Mouse (Mus musculus) embryonic facial prominence, embryonic 15.5 days (tissue): Measurements from ENCODE around the gene Tas2r138. TPM values are rescaled to one million over a fixed set of nuclear protein-coding genes. Genes with fewer than 3 reads are reported as not detected.

Experiments
- ATAC-seq: fragments of 200-750 bp; cut with Nextera tagmentation; 2 replicates; pipeline ENCODE4 v1.8.0; 2017; ENCODE audit warnings: low read depth, moderate TSS enrichment; ENCODE audit not compliant: insufficient number of reproducible peaks, low FRiP score, low TSS enrichment
- H3K27ac ChIP-seq: fragments of 300-500 bp; sonication (generic); replicated peaks from 2 replicates; pipeline ENCODE4 v1.5.1; 2015; ENCODE audit warnings: mild to moderate bottlenecking, inconsistent platforms
- H3K27me3 ChIP-seq: fragments of 300-500 bp; sonication (generic); 2 replicates; pipeline ENCODE4 v1.6.1; 2015; ENCODE audit warnings: inconsistent platforms
- H3K36me3 ChIP-seq: fragments of 300-500 bp; sonication (generic); 2 replicates; pipeline ENCODE4 v1.6.1; 2015; ENCODE audit warnings: mild to moderate bottlenecking, inconsistent platforms
- H3K4me1 ChIP-seq: fragments of 300-500 bp; sonication (generic); 2 replicates; pipeline ENCODE4 v1.6.1; 2015; ENCODE audit warnings: inconsistent platforms
- H3K4me2 ChIP-seq: fragments of 300-500 bp; sonication (generic); replicated peaks from 2 replicates; pipeline ENCODE4 v1.6.1; 2015; ENCODE audit warnings: mild to moderate bottlenecking, inconsistent platforms
- H3K4me3 ChIP-seq: fragments of 300-500 bp; sonication (generic); replicated peaks from 2 replicates; pipeline ENCODE4 v1.5.1; 2015; ENCODE audit warnings: mild to moderate bottlenecking, inconsistent platforms
- H3K9ac ChIP-seq: fragments of 300-500 bp; sonication (generic); 2 replicates; pipeline ENCODE4 v1.6.1; 2015; ENCODE audit warnings: inconsistent platforms
- H3K9me3 ChIP-seq: fragments of 300-500 bp; sonication (generic); replicated peaks from 2 replicates; pipeline ENCODE4 v1.6.1; 2016; ENCODE audit warnings: inconsistent platforms
- WGBS: fragments of 180-500 bp; shearing (Covaris S2); methylation state at CpG from one replicate; pipeline ENCODE4 v1.1.7; 2015; 5-methylcytosine and 5-hydroxymethylcytosine counted together
- polyA plus RNA-seq: library from polyadenylated mRNA; unstranded; fragments of >200 nt; fragmentation: Nextera tagmentation; extraction: Ambion mirVana; gene quantifications from 2 replicates; pipeline ENCODE4 v1.2.1, GENCODE M21; 2015

Gene Tas2r138
- polyA plus RNA-seq: not detected in 2 replicates

DNA sequence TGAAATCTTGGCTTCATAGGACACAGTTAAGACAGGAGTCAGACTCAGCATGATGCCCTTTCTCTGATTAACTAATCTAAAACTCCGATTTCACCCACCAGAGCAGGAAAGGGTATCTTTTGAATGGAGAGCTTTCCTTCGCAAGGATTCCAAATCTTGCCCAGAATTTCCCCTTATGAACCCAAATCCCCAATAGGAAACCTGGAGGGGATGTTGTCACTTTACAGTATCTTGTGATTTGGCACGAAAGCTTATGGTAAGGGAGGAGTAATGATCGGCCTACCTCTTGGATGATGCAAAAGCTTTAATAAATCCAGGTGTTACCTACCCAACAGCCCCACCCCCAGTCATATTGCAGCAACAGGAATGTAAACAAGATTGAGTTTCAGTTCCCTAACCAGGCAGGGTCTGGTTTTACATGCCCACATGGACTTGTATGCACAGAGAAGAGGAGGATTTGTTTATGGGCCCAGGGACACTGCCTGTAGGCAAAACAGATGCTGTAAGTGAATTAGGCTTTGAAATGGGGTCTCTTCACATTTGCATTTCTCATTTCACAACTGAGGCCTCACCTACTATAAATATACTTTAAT, at the start of gene Tas2r138:
Gene Tas2r138, minus strand, starts transcription at position 51 of the 593 bp plus-strand sequence.
- no peak within 1 kb of the TSS for H3K4me3 ChIP-seq
- H3K4me2 ChIP-seq: no peak within 1 kb of the TSS
- H3K27ac ChIP-seq: no peak within 1 kb of the TSS
- no peak within 1 kb of the TSS for H3K9ac ChIP-seq
- ATAC-seq: no peak
- WGBS: 73% methylated on average over 4 of the region's 4 CpGs
- H3K27me3 ChIP-seq: no peaks in the 10 kb centered on the region
- H3K9me3 ChIP-seq: no peaks in the 10 kb centered on the region
- no peaks in the 10 kb centered on the region for H3K36me3 ChIP-seq
- no peaks in the 10 kb centered on the region for H3K4me1 ChIP-seq

DNA sequence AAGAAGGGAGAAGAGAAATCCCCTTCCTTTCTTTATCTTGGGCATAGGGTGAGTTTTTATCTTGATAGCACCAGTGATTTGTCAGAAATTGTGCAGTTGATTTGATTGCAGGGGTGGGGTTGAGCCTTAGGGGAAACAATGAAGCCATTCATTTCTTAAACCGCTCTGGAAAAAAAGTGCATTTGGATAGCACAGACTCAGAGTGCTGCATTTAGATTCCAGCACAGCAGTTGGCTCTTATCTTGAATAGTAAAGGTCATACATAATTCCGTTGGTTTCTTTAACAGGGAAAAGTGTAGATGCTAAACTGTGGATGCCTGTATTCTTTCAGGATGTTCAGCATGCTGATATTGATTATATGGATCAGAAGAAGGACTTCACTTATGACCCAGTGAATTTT, 47.8 kb upstream of the Tas2r138 start:
- H3K9ac ChIP-seq: no peak overlapping the region
- H3K27ac ChIP-seq: no peak overlapping the region
- 22% methylated on average over 2 of the region's 2 CpGs for WGBS
- H3K27me3 ChIP-seq: no peaks in the 10 kb centered on the region
- H3K4me2 ChIP-seq: no peak overlapping the region
- ATAC-seq: no peak
- H3K36me3 ChIP-seq: no peaks in the 10 kb centered on the region
- no peaks in the 10 kb centered on the region for H3K4me1 ChIP-seq
- no peaks in the 10 kb centered on the region for H3K9me3 ChIP-seq
- no peak overlapping the region for H3K4me3 ChIP-seq

DNA sequence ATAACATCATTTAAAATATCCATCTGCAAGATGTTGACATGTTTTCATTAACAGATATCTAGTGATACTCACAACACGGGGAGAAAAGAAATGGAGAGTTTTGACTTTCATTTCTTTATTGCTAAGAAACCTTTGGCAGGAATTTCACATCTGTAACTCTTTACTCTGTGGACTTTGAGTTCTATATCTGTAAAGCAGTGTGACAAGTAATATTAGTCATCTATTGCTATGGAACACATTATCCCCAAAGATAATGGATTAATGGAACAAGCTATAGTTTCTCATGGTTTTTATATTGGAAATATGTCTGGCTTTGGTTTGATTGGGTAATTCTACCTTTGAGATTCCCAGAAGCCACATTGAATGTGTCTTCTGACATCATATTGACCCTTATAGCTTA, 37.8 kb upstream of the Tas2r138 start:
- no peak overlapping the region for H3K27ac ChIP-seq
- no peak for ATAC-seq
- H3K9ac ChIP-seq: no peak overlapping the region
- 73% methylated on average over 1 of the region's 1 CpGs for WGBS
- H3K4me1 ChIP-seq: no peaks in the 10 kb centered on the region
- no peak overlapping the region for H3K4me2 ChIP-seq
- H3K9me3 ChIP-seq: no peaks in the 10 kb centered on the region
- H3K36me3 ChIP-seq: no peaks in the 10 kb centered on the region
- no peak overlapping the region for H3K4me3 ChIP-seq
- H3K27me3 ChIP-seq: no peaks in the 10 kb centered on the region

DNA sequence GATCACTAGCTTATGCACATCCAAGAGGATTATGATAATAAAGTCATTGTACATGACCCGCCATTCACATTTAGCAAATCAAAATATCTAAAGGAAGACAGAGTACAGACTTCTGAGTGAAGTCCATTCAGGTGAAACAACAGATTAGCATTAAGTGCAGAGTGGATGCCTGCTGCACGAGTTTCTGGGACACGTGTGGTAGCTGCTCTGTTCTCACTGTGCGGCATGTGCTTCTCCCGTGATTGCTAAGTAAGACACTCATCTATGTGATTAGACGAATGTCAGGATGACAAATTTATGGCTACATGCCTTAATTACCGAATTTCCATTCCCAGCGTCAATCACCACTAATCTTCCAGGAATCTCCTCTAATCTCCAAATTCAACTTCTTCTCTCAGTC, 32.6 kb upstream of the Tas2r138 start:
- Histone ChIP-seq H3K27me3 (no peaks in the 10 kb centered on the region), H3K4me1 (no peaks in the 10 kb centered on the region), H3K4me2 (no peak overlapping the region), H3K4me3 (no peak overlapping the region), H3K9me3 (no peaks in the 10 kb centered on the region), H3K27ac (no peak overlapping the region), H3K9ac (no peak overlapping the region), H3K36me3 (no peaks in the 10 kb centered on the region)
- no peak for ATAC-seq
- WGBS: 61% methylated on average over 8 of the region's 8 CpGs

DNA sequence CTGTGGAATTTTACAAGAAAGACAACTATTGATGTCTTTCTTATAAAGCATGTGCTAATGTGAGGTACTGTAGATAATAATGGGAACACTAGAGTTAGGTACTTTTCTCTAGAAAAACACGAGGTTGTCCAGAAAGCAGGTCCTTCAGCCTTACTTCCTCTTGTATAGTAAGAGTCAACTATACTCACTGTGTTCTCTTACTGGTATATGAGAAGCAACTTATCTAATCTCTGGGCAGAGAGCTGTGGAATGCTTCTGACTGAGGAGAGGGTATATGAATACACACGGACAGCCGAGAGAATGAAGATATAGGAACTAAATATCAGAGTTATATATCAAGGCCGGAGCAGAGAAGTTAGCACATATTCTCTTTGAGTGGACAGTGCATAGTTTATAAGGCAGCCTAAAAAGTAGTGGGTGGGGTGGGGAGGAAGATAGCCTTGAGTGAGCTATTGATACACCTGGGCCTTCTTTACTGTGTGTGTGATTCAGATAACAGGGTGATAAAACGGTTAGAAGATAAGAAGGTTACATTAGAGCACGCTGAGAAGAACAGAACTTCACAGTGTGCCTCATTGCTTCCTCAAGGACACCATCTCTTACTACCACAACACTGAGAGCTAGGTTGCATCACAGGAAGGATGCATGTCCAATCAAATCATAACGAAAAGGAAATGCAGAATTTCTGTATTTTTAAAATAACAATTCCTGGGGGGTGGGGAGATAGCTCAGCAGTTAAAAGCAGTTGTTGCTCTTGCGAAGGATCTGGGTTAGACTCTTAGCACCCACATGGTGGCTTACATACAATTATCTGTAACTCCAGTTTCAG, 27.8 kb upstream of the Tas2r138 start:
- Histone ChIP-seq H3K4me2 (no peak overlapping the region), H3K36me3 (no peaks in the 10 kb centered on the region), H3K9me3 (no peaks in the 10 kb centered on the region), H3K4me1 (no peaks in the 10 kb centered on the region), H3K4me3 (no peak overlapping the region), H3K9ac (no peak overlapping the region), H3K27ac (no peak overlapping the region), H3K27me3 (no peaks in the 10 kb centered on the region)
- 80% methylated on average over 8 of the region's 8 CpGs for WGBS
- ATAC-seq: no peak

DNA sequence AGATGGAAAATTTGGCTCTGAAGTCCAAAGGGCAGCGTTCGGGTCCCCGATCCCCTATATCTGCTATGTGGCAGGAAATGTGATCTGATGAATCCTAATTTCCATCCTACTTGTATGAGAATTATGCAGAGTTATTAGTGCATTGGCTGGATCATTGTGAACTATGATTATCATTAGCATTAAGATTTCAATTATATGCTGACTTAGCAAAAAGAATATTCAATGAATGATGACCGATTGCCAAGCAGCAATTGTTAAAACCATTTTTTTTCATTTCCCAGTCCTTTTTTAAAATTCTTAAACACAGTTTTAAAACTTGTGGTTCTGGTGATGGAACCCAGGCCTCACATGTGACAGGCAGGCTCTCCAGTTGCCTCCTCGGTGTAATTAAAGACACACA, 24.6 kb upstream of the Tas2r138 start:
- Histone ChIP-seq H3K4me2 (no peak overlapping the region), H3K9ac (no peak overlapping the region), H3K36me3 (no peaks in the 10 kb centered on the region), H3K27me3 (no peaks in the 10 kb centered on the region), H3K4me1 (no peaks in the 10 kb centered on the region), H3K4me3 (no peak overlapping the region), H3K9me3 (no peaks in the 10 kb centered on the region), H3K27ac (no peak overlapping the region)
- no peak for ATAC-seq
- WGBS: 78% methylated on average over 5 of the region's 5 CpGs

DNA sequence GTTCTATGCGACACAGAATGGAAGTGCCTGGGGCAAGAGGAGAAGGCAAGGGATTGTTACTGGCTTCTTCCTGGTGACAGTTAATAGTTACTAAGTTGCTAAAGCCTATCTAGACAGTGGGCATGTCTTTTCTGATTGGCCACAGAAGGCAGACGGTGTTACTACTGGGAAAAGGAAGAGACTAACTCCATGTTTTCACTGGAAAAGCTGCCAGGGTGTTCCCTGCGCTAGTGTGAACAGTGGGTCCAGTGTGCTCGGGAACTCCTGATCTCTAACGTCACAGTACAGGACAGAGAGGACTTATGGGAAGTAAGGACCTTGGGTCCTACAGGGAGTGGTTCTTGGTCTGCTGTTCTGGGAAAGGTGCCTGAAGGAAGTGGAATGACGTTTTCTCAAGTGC, 22.4 kb upstream of the Tas2r138 start:
- Histone ChIP-seq H3K36me3 (no peaks in the 10 kb centered on the region), H3K9ac (no peak overlapping the region), H3K9me3 (no peaks in the 10 kb centered on the region), H3K27me3 (no peaks in the 10 kb centered on the region), H3K27ac (no peak overlapping the region), H3K4me3 (no peak overlapping the region), H3K4me1 (no peaks in the 10 kb centered on the region), H3K4me2 (no peak overlapping the region)
- 58% methylated on average over 6 of the region's 6 CpGs for WGBS
- ATAC-seq: no peak

DNA sequence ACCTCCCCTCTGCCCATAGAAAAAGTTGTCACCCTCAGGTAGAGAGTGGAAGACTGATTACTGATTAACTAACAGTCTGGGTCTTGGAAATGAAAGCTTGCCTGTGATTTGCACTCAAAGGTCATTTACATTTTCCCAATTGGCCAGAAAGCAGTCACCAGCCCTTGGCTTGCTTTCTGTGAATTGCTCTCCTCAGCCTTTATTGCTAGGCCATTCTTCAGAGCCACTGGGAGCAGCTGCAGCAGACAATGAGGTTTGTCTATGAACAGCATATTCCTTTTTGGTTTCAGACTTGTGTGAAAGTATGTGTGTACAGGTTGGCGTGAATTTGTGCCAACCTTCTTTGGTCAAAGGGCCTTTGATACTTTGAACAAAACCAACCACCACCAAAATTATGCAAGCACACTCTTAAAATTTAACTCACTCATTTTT, 21.5 kb upstream of the Tas2r138 start:
- ATAC-seq: no peak
- 91% methylated on average over 1 of the region's 1 CpGs for WGBS
- Histone ChIP-seq H3K4me1 (no peaks in the 10 kb centered on the region), H3K27ac (no peak overlapping the region), H3K9me3 (no peaks in the 10 kb centered on the region), H3K27me3 (no peaks in the 10 kb centered on the region), H3K4me3 (no peak overlapping the region), H3K9ac (no peak overlapping the region), H3K36me3 (no peaks in the 10 kb centered on the region), H3K4me2 (no peak overlapping the region)

DNA sequence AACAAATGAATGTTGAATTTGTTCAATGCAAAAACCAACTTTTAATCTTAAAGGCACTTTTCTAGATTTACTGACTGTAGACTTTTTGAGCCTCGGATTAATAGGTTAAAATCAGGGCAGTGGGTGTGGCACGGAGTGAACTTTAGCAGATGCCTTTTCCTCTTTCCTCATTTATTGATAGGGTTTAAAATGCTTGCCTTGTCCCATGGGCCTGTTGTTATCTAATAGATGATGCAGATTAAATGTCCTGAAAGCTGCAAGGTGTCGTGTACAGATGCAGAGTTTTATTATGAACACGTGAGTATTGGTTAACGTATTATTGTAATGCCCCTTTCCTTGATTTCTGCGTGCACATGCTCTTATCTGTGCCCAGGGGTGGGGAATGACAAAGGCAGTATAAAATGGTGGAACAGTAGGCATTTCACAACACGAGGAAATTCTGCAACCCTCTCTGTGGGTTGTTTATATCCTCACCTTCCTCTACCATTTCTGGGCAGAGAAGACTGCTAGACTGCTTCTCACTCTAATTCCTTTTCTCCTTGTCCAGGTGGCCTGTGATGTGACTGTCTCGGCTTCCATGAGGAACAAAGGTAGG, 15.4 kb upstream of the Tas2r138 start, which contains the start of gene Mgam:
Gene Mgam, plus strand, starts transcription at position 426 of the 595 bp plus-strand sequence.
- H3K9ac ChIP-seq: no peak within 1 kb of the TSS
- ATAC-seq: no peak
- H3K4me2 ChIP-seq: no peak within 1 kb of the TSS
- H3K27ac ChIP-seq: no peak within 1 kb of the TSS
- no peak within 1 kb of the TSS for H3K4me3 ChIP-seq
- no peaks in the 10 kb centered on the region for H3K27me3 ChIP-seq
- no peaks in the 10 kb centered on the region for H3K9me3 ChIP-seq
- WGBS: 84% methylated on average over 8 of the region's 8 CpGs
- H3K4me1 ChIP-seq: no peaks in the 10 kb centered on the region
- no peaks in the 10 kb centered on the region for H3K36me3 ChIP-seq

DNA sequence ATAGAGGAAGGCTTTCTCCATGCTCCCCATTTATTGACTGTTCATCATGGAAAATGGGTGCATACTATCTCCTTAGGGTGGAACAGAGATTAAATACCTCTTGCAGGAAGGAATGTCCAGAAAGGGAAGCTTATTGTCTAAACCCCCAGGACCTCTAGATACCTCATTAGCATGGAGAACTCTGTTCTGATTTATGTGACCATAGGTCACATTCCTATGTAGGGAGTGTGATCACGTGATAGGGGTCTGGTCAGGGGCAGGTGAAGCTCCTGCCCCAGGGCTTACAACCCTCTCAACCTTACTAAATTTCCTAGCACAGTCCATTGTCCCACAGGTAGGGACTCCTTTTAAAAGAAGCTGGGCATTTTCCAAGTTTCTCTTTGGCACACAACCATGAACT, 13.0 kb upstream of the Tas2r138 start:
- H3K36me3 ChIP-seq: no peaks in the 10 kb centered on the region
- no peak for ATAC-seq
- no peak overlapping the region for H3K9ac ChIP-seq
- no peaks in the 10 kb centered on the region for H3K9me3 ChIP-seq
- H3K27me3 ChIP-seq: no peaks in the 10 kb centered on the region
- no peaks in the 10 kb centered on the region for H3K4me1 ChIP-seq
- H3K27ac ChIP-seq: no peak overlapping the region
- H3K4me3 ChIP-seq: no peak overlapping the region
- H3K4me2 ChIP-seq: no peak overlapping the region
- 39% methylated on average over 1 of the region's 1 CpGs for WGBS

DNA sequence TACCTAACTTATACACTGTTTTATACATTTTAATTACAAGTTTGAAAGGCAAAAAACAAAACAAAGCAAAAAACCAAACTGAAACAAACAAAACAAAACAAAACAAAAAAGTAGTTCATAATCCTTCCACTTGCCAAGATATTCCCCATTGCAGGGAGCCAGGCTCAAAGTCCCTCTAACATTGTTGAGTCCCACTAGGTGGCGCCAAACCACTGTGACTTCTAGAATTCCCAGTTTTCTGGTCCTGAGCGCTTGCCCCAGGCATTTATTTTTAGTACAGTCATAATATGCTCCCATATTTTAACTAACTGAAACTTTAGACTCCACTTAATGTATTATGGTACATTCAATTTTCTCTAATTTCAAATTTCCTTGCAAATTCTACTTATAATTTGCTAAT, 4.9 kb upstream of the Tas2r138 start:
- WGBS: 21% methylated on average over 2 of the region's 2 CpGs
- no peaks in the 10 kb centered on the region for H3K36me3 ChIP-seq
- H3K9ac ChIP-seq: no peak overlapping the region
- H3K4me3 ChIP-seq: no peak overlapping the region
- ATAC-seq: no peak
- no peak overlapping the region for H3K27ac ChIP-seq
- no peaks in the 10 kb centered on the region for H3K27me3 ChIP-seq
- no peaks in the 10 kb centered on the region for H3K4me1 ChIP-seq
- no peaks in the 10 kb centered on the region for H3K9me3 ChIP-seq
- H3K4me2 ChIP-seq: no peak overlapping the region
